12 mouse cellular contexts compared by ENCODE assay signal in genomic region chr12:99209801-99210200, GRCm38 (mm10).
"Had no signal": no experiment of that assay in that cellular context is flagged by ENCODE, and none has a peak within 500 bp of the region (broad histone marks: within the 10 kb centered on the region; RNA-seq: fewer than 3 reads in every experiment).

No protein-coding gene starts in this region.

- DNase-seq: retina, postnatal 1 day; right cerebral cortex, adult 18-20 months; right cerebral cortex, postnatal 14 days; right cerebral cortex, postnatal 25 days; right cerebral cortex, postnatal 4 days; spleen, adult 18-20 months; thymus, adult 18-20 months; thymus, adult 2 months; thymus, postnatal 14 days; thymus, postnatal 25 days; thymus, postnatal 36 days; thymus, postnatal 4 days had no signal
